Mouse (Mus musculus) liver (tissue): ENCODE data around the gene Shld1.
A peak's percentile ranks its signal among the peaks of the same experiment; 100 is the strongest.

Source experiments
- DNase-seq: peaks from one replicate; pipeline ENCODE4 v3.0.0-alpha.2; 2020; ENCODE audit warnings: mixed read lengths

Shld1 gene

DNA sequence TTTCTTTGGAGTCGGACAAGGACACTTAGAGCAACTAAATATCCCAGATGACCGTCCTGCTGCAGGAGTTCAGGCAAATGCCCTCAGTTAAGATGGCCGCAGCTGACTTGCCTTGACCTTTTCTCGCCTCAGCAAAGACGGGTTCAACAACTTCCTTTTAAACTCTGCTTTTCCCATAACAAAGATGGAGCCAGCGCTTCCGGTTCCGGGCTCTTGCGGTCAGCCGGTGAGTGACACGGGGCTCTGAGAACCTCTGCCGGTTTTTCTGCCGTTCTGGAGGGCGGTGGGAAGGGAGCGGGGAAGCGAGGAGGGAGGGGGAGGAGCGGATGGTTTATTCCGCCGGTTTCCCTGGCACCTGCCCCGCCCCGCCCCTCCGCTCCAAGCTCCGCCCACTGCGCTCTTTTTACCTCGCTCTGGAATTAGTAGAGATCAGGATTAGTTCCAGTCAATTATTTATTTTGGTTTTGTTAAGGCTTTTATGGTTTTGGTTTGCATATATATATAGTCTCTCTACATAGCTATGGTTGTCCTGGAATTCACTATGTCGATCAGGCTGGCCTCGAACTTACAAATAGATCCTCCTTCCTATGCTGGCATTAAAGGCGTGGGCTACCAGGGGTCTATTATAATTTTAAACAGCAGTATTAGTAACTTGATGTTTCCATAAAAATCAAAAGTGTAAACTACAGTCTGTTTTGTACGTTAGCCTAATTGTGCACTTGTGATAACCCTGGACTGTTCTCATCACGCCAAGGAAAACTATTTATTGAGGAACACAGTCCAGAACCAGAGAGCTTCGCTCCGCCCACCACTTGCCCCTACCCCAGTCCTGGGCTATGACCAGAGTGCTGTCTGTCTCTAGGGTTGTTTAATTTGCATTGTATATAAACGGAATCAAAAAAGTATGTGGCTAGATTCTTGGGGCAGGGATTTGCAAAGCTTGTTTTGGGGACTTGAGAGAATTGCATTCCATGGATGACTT is at the start of gene Shld1:
Gene Shld1 (plus strand): TSS at position 176 of the 982 bp plus-strand sequence.
- peak; percentile 93 for DNase-seq

- DNase-seq: no peak
Measured at GRCm38 (mm10) chr2:132638306-132638705, 48.4 kb upstream of the Shld1 start.

DNA sequence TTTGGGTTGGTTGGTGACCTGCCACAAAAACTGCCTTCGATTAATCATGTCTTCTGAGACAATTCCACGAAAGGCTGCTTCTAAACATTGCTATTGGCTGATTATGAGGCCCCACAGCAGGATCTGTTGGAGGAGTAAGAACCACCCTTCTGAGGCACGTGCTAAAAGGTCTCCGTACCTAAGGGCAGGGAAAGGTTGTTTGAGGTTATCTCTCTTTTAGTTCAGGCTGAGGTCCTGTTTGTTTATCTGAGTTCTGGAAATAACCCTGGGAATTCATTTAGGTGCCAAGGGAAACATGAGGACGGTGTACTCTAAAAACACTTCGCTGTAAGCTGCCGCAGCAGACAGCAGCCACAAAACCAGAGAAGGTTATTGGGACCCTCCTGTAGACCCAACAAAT is 47.4 kb upstream of the Shld1 start:
- DNase-seq: no peak

- no peak for DNase-seq
Measured at GRCm38 (mm10) chr2:132641196-132641595, 45.5 kb upstream of the Shld1 start.

GRCm38 (mm10) chr2:132643161-132643560 is 43.6 kb upstream of the Shld1 start:
- DNase-seq: no peak

DNA sequence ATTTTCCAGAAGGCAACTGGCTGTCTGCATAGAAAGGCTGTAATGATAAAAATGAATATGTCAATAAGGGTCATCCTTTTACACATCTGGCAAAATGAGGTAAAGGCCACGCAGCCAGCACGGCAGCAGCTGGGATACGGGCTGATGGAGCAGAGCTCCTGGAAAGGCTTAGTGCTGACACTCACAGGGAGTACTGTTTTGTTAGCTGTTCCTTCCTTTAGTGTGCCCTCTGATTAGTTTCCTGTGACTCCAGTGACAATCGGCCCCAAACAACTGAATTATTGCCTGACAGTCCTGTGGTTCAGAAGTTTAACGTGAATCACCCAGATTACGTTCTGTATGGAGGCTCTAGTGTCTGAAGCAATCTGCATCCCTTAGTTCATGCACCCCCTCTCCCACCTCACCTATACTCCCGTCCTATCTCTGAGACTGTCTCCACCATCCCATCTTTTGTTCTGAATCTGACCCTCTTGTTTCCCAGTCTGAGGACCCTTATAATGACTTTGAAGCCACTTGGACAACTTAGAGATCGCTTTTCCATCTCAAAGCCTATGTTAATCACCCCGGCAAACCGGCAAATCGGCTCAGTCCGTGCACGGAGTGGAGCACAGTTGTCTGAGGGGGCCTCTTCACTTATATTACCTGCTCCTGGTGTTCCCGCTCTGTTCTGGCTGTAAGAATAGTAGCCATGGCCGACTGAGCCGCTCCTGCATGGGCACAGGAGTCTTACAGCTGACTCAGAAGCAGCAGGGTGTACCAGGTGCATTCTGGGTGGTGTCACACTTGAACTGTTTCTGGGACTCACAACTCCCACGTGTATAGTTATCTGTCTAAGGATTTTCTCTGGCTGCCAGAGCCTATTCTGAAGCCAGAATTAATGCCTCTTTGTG is 39.6 kb upstream of the Shld1 start:
- DNase-seq: no peak

DNA sequence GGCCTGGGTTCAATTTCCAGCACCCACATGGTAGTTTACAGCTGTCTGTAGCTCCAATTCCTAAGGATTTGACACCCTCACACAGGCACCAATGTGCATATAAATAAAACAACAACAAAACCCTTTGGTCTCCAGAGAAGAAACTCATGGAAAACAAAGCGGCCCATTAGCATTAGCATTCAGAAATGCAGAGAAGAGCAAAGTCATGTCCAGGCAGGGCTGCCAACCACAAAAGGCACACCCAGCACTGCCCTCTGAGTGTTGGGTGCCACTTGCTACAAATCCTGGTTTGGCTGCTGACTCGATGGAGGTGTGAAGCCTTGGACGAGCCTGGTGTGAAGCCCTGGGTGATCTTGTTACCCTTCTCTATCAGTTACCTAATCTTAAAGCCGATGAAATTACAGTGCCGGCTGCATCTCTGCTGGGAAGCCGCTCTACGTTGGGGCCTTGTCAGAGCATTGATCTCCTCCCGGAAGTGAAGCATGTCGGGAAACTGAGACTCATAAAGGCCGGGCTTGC is 37.3 kb upstream of the Shld1 start:
- no peak for DNase-seq

- DNase-seq: no peak
Measured at GRCm38 (mm10) chr2:132650546-132650945, 36.2 kb upstream of the Shld1 start.

GRCm38 (mm10) chr2:132652476-132652875 is 34.3 kb upstream of the Shld1 start:
- DNase-seq: no peak

GRCm38 (mm10) chr2:132654834-132655495 is 31.8 kb upstream of the Shld1 start:
- no peak for DNase-seq

DNA sequence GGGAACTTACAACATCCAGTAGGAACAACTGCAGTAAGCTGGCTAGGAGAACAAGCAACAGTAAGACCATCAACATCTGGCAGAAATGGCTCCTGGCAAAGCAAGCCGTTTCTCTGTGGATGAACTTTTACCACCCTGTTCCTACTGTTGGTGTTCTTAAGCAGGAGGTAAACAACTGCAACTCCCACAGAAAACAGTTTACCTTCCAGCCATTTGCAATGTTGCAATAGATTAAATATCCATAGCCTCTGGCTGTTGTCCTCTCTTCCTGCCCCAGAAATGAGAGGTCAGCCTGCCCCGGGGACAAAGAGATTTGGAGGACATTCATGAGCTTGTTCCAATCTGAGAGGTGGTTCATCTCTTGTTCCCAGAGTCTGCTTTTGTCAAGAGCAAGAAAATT is 29.5 kb upstream of the Shld1 start:
- no peak for DNase-seq

- DNase-seq: no peak
Measured at GRCm38 (mm10) chr2:132658412-132659120, 28.2 kb upstream of the Shld1 start.

GRCm38 (mm10) chr2:132669091-132669490 is 17.6 kb upstream of the Shld1 start:
- no peak for DNase-seq

DNA sequence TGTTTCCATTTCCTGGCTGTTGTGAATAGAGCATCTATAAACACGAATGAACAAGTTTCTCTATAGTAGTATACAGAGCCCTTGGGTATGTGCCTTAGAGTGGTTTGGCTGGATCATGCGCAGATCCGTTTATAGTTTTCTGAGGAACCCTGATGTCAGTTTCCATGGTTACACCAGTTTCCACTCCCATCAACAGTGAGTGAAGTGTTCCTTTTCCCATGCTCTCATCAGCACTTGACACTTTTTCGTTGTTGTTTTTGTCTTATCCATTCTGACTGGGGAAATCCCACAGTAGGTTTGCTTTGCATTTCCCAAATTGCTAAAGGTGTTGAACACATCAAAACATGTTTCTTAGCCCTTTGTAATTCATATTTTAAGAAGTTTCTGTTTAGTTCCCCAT is 16.4 kb upstream of the Shld1 start:
- DNase-seq: no peak

- DNase-seq: no peak
Measured at GRCm38 (mm10) chr2:132672121-132672520, 14.6 kb upstream of the Shld1 start.

DNA sequence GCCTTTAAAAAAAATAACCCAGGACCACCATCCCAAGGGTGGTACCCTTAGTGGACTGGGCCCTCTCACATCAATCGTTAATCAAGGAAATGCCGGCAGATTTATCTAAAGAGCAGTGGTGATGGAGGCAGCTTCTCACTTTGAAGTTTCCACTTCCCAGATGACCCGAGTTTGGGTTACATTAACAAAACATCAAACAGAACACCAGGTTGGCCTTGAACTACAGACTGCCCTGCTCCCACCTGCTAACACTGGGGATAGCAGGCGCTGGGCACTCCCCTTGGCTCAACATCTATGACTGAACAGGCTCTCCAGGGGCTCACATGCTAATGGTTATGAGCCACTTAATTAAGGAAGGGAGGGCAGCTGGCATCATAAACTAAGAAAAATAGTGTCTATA is 10.6 kb upstream of the Shld1 start:
- no peak for DNase-seq

GRCm38 (mm10) chr2:132685001-132685400 is 1.7 kb upstream of the Shld1 start:
- no peak for DNase-seq

- no peak for DNase-seq
Measured at GRCm38 (mm10) chr2:132688611-132689021, 1.9 kb downstream of the Shld1 start.

DNA sequence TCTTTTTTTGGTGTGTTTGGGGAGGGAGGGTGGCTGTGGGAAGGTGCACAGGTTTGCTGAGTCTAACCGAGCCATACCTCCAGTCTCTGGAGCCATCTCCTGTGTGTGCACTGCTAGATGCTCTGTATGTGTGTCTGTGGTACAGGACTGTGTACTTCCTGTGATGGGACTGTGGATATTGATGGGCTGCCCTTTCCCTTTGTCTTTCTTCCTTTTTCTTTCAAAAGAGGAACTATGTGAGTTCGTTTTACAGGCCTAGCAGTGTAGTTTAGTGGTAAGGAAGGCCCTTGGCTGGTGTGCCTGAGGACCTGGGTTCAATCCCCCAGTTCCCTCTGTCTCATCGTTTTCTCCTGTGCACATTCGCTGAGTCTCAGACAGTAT is 2.4 kb downstream of the Shld1 start:
- no peak for DNase-seq

GRCm38 (mm10) chr2:132689569-132690231 is 3.0 kb downstream of the Shld1 start:
- peak; percentile 70 for DNase-seq

GRCm38 (mm10) chr2:132691731-132692130 is 5.0 kb downstream of the Shld1 start:
- peak; percentile 45 for DNase-seq

- no peak for DNase-seq
Measured at GRCm38 (mm10) chr2:132692320-132692719, 5.6 kb downstream of the Shld1 start.
